Mouse (Mus musculus): ENCODE measurements around the gene Wdr4.

- TF ChIP-seq CTCF (IDR thresholded peaks at IDR 0.05; ENCODE audit: insufficient read depth, low read length), result no peak
- no peak for TF ChIP-seq POLR2A (IDR thresholded peaks at IDR 0.05; ENCODE audit: borderline replicate concordance, extremely low read depth, low read depth, low read length)
Measured at GRCm38 (mm10) chr17:31503936-31504335, 15.8 kb downstream of the Wdr4 start.

All from lung, adult 2 months (tissue).